Mouse (Mus musculus): Measurements from ENCODE around the gene E2f6. TPM values are rescaled to one million over a fixed set of nuclear protein-coding genes. Genes with fewer than 3 reads are reported as not detected.

Gene E2f6
- polyA plus RNA-seq, 1 experiment from 2014 or later = 65.4 TPM

DNA sequence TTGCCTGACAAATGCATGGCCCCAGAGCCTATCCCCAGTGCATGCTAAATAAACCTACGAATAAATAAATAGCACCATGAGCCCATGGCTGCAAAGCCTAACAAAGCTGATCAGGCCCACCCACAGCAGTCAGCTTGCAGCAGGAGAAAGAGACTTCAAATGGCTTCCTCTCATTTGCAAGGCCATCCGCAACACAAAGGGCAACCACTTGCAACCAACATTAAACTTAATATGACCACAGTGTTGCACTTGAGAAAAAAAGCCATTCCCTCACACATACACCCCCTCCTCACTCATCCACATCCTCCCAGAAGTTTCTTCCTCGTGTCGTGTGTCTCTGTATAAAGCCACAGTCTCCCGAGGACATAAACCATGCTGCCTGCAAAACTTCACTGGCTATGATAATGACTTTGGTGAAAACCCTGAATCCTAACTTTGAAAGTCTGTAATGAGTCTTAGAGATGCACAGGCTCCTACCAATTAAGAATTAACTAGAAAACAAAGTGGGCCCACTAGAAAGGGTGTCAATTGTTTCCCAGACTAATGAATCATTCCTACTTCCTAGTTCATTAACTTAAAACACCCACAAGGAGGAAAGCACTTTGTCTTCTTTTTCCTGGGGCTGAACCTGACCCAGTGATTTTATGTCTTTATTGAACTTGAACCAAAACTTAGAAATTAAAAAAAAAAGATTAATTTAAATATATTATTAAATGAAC is 7.4 kb upstream of the E2f6 start:
- Histone ChIP-seq H3K4me1 (peaks cover 31% of the 10 kb centered on the region), H3K9me3 (no peaks in the 10 kb centered on the region), H3K9ac (no peak overlapping the region), H3K27me3 (peaks cover 17% of the 10 kb centered on the region), H3K4me2 (no peak overlapping the region), H3K4me3 (no peak overlapping the region), H3K36me3 (no peaks in the 10 kb centered on the region), H3K27ac (no peak overlapping the region)
- no peak for ATAC-seq (ENCODE audit: insufficient number of reproducible peaks, insufficient read depth, low FRiP score, low TSS enrichment, low read depth)
- WGBS = 32% methylated on average over 5 of the region's 5 CpGs

GRCm38 (mm10) chr12:16803956-16804430 is 6.8 kb upstream of the E2f6 start:
- Histone ChIP-seq H3K9me3 (no peaks in the 10 kb centered on the region), H3K9ac (no peak overlapping the region), H3K4me1 (peaks cover 27% of the 10 kb centered on the region), H3K4me2 (no peak overlapping the region), H3K36me3 (no peaks in the 10 kb centered on the region), H3K4me3 (no peak overlapping the region), H3K27me3 (peaks cover 20% of the 10 kb centered on the region), H3K27ac (no peak overlapping the region)
- 29% methylated on average over 5 of the region's 5 CpGs for WGBS
- no peak for ATAC-seq (ENCODE audit: insufficient number of reproducible peaks, insufficient read depth, low FRiP score, low TSS enrichment, low read depth)

GRCm38 (mm10) chr12:16805511-16805910 is 5.3 kb upstream of the E2f6 start:
- Histone ChIP-seq H3K4me2 (no peak overlapping the region), H3K4me3 (no peak overlapping the region), H3K27me3 (peaks cover 31% of the 10 kb centered on the region), H3K9ac (no peak overlapping the region), H3K4me1 (peaks cover 14% of the 10 kb centered on the region), H3K36me3 (no peaks in the 10 kb centered on the region), H3K9me3 (no peaks in the 10 kb centered on the region), H3K27ac (no peak overlapping the region)
- 5% methylated on average over 5 of the region's 5 CpGs for WGBS
- no peak for ATAC-seq (ENCODE audit: insufficient number of reproducible peaks, insufficient read depth, low FRiP score, low TSS enrichment, low read depth)

- Histone ChIP-seq H3K27me3 (peaks cover 31% of the 10 kb centered on the region), H3K9me3 (no peaks in the 10 kb centered on the region), H3K4me3 (no peak overlapping the region), H3K27ac (no peak overlapping the region), H3K36me3 (no peaks in the 10 kb centered on the region), H3K9ac (no peak overlapping the region), H3K4me1 (peaks cover 21% of the 10 kb centered on the region), H3K4me2 (no peak overlapping the region)
- ATAC-seq (ENCODE audit: insufficient number of reproducible peaks, insufficient read depth, low FRiP score, low TSS enrichment, low read depth) = no peak
- 43% methylated on average over 3 of the region's 3 CpGs for WGBS
Observed at GRCm38 (mm10) chr12:16808045-16808444, 2.7 kb upstream of the E2f6 start.

DNA sequence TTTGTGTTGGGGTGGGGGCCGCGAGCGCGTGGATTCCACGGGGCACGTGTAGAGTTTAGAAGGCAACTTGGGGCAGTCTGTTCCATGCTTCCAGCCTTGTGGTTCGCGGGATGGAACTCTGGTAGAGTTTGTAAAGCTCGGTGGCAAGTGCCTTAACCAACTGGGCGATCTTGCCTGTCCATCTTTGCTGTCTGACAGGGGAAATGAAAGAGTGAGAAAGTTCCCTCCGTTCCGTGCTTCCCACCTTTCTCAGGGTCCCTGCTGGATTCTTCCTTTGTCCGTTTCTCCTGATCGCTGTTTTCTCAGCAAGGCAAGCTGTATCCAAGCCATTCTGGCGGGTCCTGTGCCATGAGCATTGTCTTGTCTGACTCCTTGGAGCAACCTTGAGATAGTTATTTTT is 714 bp downstream of the E2f6 start:
- H3K9ac ChIP-seq = peak overlapping the region; percentile 90
- WGBS = 2% methylated on average over 15 of the region's 15 CpGs
- H3K4me3 ChIP-seq = peak overlapping the region; percentile 84
- peaks cover 11% of the 10 kb centered on the region for H3K36me3 ChIP-seq
- no peak overlapping the region for H3K27ac ChIP-seq
- peak overlapping the region; percentile 83 for H3K4me2 ChIP-seq
- peaks cover 17% of the 10 kb centered on the region for H3K4me1 ChIP-seq
- no peaks in the 10 kb centered on the region for H3K9me3 ChIP-seq
- no peak for ATAC-seq (ENCODE audit: insufficient number of reproducible peaks, insufficient read depth, low FRiP score, low TSS enrichment, low read depth)
- H3K27me3 ChIP-seq = peaks cover 28% of the 10 kb centered on the region

- no peaks in the 10 kb centered on the region for H3K9me3 ChIP-seq
- H3K27me3 ChIP-seq = no peaks in the 10 kb centered on the region
- ATAC-seq (ENCODE audit: insufficient number of reproducible peaks, insufficient read depth, low FRiP score, low TSS enrichment, low read depth) = no peak
- 84% methylated on average over 4 of the region's 4 CpGs for WGBS
- H3K4me1 ChIP-seq = peaks cover 10% of the 10 kb centered on the region
- H3K9ac ChIP-seq = no peak overlapping the region
- no peak overlapping the region for H3K4me3 ChIP-seq
- no peak overlapping the region for H3K27ac ChIP-seq
- H3K36me3 ChIP-seq = peaks cover 62% of the 10 kb centered on the region
- H3K4me2 ChIP-seq = no peak overlapping the region
Observed at GRCm38 (mm10) chr12:16817147-16817546, 6.4 kb downstream of the E2f6 start.

GRCm38 (mm10) chr12:16818513-16818912 is 7.8 kb downstream of the E2f6 start:
- no peak overlapping the region for H3K4me2 ChIP-seq
- no peak for ATAC-seq (ENCODE audit: insufficient number of reproducible peaks, insufficient read depth, low FRiP score, low TSS enrichment, low read depth)
- H3K9me3 ChIP-seq = no peaks in the 10 kb centered on the region
- no peak overlapping the region for H3K9ac ChIP-seq
- H3K27me3 ChIP-seq = no peaks in the 10 kb centered on the region
- H3K36me3 ChIP-seq = peaks cover 73% of the 10 kb centered on the region
- no peak overlapping the region for H3K27ac ChIP-seq
- no peak overlapping the region for H3K4me3 ChIP-seq
- 57% methylated on average over 11 of the region's 11 CpGs for WGBS
- H3K4me1 ChIP-seq = no peaks in the 10 kb centered on the region

GRCm38 (mm10) chr12:16820761-16821160 is 10.0 kb downstream of the E2f6 start:
- H3K4me1 ChIP-seq = no peaks in the 10 kb centered on the region
- H3K9me3 ChIP-seq = no peaks in the 10 kb centered on the region
- H3K9ac ChIP-seq = no peak overlapping the region
- H3K36me3 ChIP-seq = peaks cover 92% of the 10 kb centered on the region
- 84% methylated on average over 7 of the region's 7 CpGs for WGBS
- H3K4me3 ChIP-seq = no peak overlapping the region
- no peak overlapping the region for H3K4me2 ChIP-seq
- H3K27ac ChIP-seq = no peak overlapping the region
- no peaks in the 10 kb centered on the region for H3K27me3 ChIP-seq
- ATAC-seq (ENCODE audit: insufficient number of reproducible peaks, insufficient read depth, low FRiP score, low TSS enrichment, low read depth) = no peak

- Histone ChIP-seq H3K36me3 (peaks cover 88% of the 10 kb centered on the region), H3K27me3 (no peaks in the 10 kb centered on the region), H3K4me2 (no peak overlapping the region), H3K9me3 (no peaks in the 10 kb centered on the region), H3K4me3 (no peak overlapping the region), H3K4me1 (no peaks in the 10 kb centered on the region), H3K9ac (no peak overlapping the region), H3K27ac (no peak overlapping the region)
- ATAC-seq (ENCODE audit: insufficient number of reproducible peaks, insufficient read depth, low FRiP score, low TSS enrichment, low read depth) = no peak
- WGBS = 94% methylated on average over 10 of the region's 10 CpGs
Observed at GRCm38 (mm10) chr12:16822181-16822734, 11.5 kb downstream of the E2f6 start.

DNA sequence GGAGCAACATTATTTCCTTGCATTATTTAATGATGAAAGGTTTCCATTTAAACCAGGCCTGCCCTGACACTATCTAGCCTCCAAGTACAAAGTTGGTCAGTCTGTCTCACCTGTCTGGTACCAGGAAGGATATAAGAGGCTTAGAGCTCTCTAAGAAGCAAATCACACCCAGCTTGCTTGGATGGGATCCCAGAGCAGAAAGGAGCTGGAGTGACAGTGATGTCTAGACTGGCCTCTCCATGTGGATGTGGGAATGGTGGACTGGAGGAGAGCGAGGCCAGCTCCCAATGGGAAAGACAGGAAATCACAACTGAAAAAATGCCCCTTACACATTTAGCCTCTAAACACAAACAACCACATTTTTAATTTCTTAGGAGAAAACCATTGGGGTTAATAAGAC is 12.9 kb downstream of the E2f6 start:
- Histone ChIP-seq H3K27ac (no peak overlapping the region), H3K36me3 (peaks cover 90% of the 10 kb centered on the region), H3K4me1 (no peaks in the 10 kb centered on the region), H3K4me3 (no peak overlapping the region), H3K9me3 (no peaks in the 10 kb centered on the region), H3K27me3 (no peaks in the 10 kb centered on the region), H3K4me2 (no peak overlapping the region), H3K9ac (no peak overlapping the region)
- WGBS = 88% methylated on average over 1 of the region's 1 CpGs
- ATAC-seq (ENCODE audit: insufficient number of reproducible peaks, insufficient read depth, low FRiP score, low TSS enrichment, low read depth) = no peak

- H3K27ac ChIP-seq = no peak overlapping the region
- WGBS = 77% methylated on average over 6 of the region's 6 CpGs
- H3K4me2 ChIP-seq = no peak overlapping the region
- H3K9ac ChIP-seq = no peak overlapping the region
- H3K36me3 ChIP-seq = peaks cover 53% of the 10 kb centered on the region
- H3K27me3 ChIP-seq = no peaks in the 10 kb centered on the region
- H3K4me1 ChIP-seq = no peaks in the 10 kb centered on the region
- ATAC-seq (ENCODE audit: insufficient number of reproducible peaks, insufficient read depth, low FRiP score, low TSS enrichment, low read depth) = no peak
- H3K9me3 ChIP-seq = no peaks in the 10 kb centered on the region
- no peak overlapping the region for H3K4me3 ChIP-seq
Observed at GRCm38 (mm10) chr12:16828505-16828904, 17.7 kb downstream of the E2f6 start.

DNA sequence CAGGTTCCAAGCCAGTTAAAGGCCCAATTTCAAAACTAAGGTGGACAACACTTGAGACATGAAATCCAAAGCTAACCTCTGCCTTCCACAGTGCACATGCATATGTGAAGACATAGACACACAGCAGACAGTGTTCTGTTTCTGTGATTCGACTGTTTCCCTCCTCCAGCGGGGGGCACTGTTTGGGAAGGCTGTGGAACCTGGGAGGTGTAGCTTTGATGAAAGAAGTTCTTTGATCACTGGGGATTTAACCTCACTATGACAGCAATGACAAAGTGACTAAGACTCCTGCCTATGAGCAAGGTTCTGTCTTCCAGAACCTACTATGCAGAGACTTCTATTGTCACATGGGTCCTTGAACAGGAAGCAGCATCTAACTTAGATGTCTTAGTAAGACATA is 19.0 kb downstream of the E2f6 start:
- Histone ChIP-seq H3K27me3 (no peaks in the 10 kb centered on the region), H3K9me3 (no peaks in the 10 kb centered on the region), H3K9ac (no peak overlapping the region), H3K4me3 (no peak overlapping the region), H3K4me1 (no peaks in the 10 kb centered on the region), H3K4me2 (no peak overlapping the region), H3K27ac (no peak overlapping the region), H3K36me3 (peaks cover 42% of the 10 kb centered on the region)
- ATAC-seq (ENCODE audit: insufficient number of reproducible peaks, insufficient read depth, low FRiP score, low TSS enrichment, low read depth) = no peak
- 79% methylated on average over 2 of the region's 2 CpGs for WGBS

Data from embryonic facial prominence, embryonic 13.5 days (tissue).